Mouse (Mus musculus) midbrain, embryonic 13.5 days (tissue): ENCODE measurements around the gene Map3k20. TPM values are rescaled to one million over a fixed set of nuclear protein-coding genes. Genes with fewer than 3 reads are reported as not detected.

Experiments used
- ATAC-seq: fragments of 200-750 bp; cut with Nextera tagmentation; 2 replicates; pipeline ENCODE4 v1.8.0; 2017; ENCODE audit warnings: mild to moderate bottlenecking, moderate TSS enrichment, moderate library complexity
- H3K27ac ChIP-seq: fragments of 300-500 bp; sonication (generic); 2 replicates; pipeline ENCODE4 v1.5.1; 2015; ENCODE audit warnings: inconsistent platforms, mild to moderate bottlenecking, moderate library complexity
- H3K27me3 ChIP-seq: fragments of 300-500 bp; sonication (generic); 2 replicates; pipeline ENCODE4 v1.6.1; 2015; ENCODE audit warnings: mild to moderate bottlenecking, inconsistent platforms
- H3K36me3 ChIP-seq: fragments of 300-500 bp; sonication (generic); 2 replicates; pipeline ENCODE4 v1.6.1; 2015; ENCODE audit warnings: mild to moderate bottlenecking, inconsistent platforms
- H3K4me1 ChIP-seq: fragments of 300-500 bp; sonication (generic); replicated peaks from 2 replicates; pipeline ENCODE4 v1.6.1; 2015; ENCODE audit warnings: inconsistent platforms
- H3K4me2 ChIP-seq: fragments of 300-500 bp; sonication (generic); replicated peaks from 2 replicates; pipeline ENCODE4 v1.6.1; 2015; ENCODE audit warnings: moderate library complexity, mild to moderate bottlenecking, inconsistent platforms
- H3K4me3 ChIP-seq: fragments of 300-500 bp; sonication (generic); replicated peaks from 2 replicates; pipeline ENCODE4 v1.5.1; 2015; ENCODE audit warnings: mild to moderate bottlenecking, inconsistent platforms
- H3K9ac ChIP-seq: fragments of 300-500 bp; sonication (generic); replicated peaks from 2 replicates; pipeline ENCODE4 v1.6.1; 2015; ENCODE audit warnings: mild to moderate bottlenecking, inconsistent platforms
- H3K9me3 ChIP-seq: fragments of 300-500 bp; sonication (generic); 2 replicates; pipeline ENCODE4 v1.6.1; 2016; ENCODE audit warnings: mild to moderate bottlenecking, inconsistent platforms
- WGBS: fragments of 180-500 bp; shearing (Covaris S2); methylation state at CpG from one replicate; pipeline ENCODE4 v1.1.7; 2015; 5-methylcytosine and 5-hydroxymethylcytosine counted together
- polyA plus RNA-seq: library from polyadenylated mRNA; unstranded; fragments of >200 nt; fragmentation: Nextera tagmentation; extraction: Ambion mirVana; gene quantifications from 2 replicates; pipeline ENCODE4 v1.2.1, GENCODE M21; 2015

The Map3k20 gene
- polyA plus RNA-seq, 1 experiment from 2014 or later: 5.5 TPM

DNA sequence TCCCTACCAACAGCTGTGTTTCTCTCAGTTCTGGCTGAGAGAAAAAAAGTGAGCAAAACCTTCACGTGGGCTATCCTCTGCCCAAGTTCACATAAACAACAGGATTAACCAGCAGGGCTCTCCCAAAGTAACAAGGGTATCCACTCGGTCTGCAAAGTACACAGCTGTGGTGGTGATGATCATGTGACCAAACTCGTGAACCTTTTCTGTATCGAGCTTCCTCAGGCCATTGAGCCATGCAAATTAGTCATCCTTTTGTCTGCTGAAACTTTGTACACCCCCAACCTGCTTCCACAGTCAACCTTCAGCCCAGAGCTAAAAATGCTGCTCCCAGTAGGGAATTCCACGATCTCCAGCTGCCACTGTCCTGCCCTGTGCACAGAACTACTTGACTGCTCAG lies 161.2 kb downstream of the Map3k20 start:
- no peaks in the 10 kb centered on the region for H3K9me3 ChIP-seq
- WGBS: 28% methylated on average over 5 of the region's 5 CpGs
- H3K36me3 ChIP-seq: no peaks in the 10 kb centered on the region
- H3K4me1 ChIP-seq: no peaks in the 10 kb centered on the region; the same call in 1 of the 2 replicates
- no peak overlapping the region for H3K27ac ChIP-seq
- no peak overlapping the region for H3K4me2 ChIP-seq
- no peak overlapping the region for H3K4me3 ChIP-seq
- no peaks in the 10 kb centered on the region for H3K27me3 ChIP-seq
- no peak overlapping the region for H3K9ac ChIP-seq
- ATAC-seq: no peak

DNA sequence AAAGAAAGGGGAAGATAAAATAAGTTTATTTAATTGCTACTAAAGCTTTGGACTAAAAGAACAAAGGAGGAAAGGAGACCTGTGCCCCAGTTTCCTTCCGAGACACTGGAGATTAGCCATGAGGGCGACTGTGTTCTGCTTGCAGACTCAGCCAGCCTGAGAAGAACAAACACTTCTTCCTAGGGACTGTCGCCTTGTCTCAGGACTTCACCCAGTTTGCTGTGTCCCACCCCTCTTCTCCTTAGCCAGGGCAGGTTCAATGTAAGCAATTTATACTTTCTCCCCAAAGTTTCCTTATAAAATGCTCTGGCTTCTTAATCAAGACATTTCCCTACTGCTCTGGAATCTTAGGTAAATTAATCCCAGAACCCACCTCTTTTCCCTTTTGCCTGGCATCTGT lies 168.1 kb downstream of the Map3k20 start:
- Histone ChIP-seq H3K36me3 (no peaks in the 10 kb centered on the region), H3K27ac (no peak overlapping the region), H3K4me1 (no peaks in the 10 kb centered on the region; the same call in 1 of the 2 replicates), H3K27me3 (0 out of 2 replicates have a peak, but pooled peaks cover 3% of the 10 kb centered on the region), H3K9ac (no peak overlapping the region), H3K4me2 (no peak overlapping the region), H3K4me3 (no peak overlapping the region), H3K9me3 (no peaks in the 10 kb centered on the region)
- ATAC-seq: no peak
- WGBS: 37% methylated on average over 3 of the region's 3 CpGs

DNA sequence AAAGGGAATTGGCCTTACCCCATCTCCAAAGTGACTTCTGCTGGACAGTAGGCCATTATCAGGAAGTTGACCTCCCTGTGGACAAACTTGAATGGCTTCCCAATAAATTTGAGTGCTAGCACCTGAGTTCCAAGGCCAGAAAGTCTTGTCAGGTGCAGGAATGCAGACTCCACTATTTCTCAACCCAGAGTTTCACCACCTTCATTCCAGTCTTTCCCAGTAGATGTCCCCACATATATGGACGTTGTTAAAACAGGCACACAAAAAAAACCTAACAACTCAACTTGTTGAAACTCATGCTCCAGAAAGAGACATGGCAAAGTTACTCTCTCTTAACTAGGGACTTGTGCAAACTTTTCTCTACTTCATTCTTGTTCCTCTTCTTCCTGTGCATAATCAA lies 170.8 kb downstream of the Map3k20 start:
- Histone ChIP-seq H3K4me2 (no peak overlapping the region), H3K27me3 (0 out of 2 replicates have a peak, but pooled peaks cover 3% of the 10 kb centered on the region), H3K27ac (no peak overlapping the region), H3K36me3 (no peaks in the 10 kb centered on the region), H3K9ac (no peak overlapping the region), H3K9me3 (no peaks in the 10 kb centered on the region), H3K4me1 (no peaks in the 10 kb centered on the region; the same call in 1 of the 2 replicates), H3K4me3 (no peak overlapping the region)
- 65% methylated on average over 1 of the region's 1 CpGs for WGBS
- no peak for ATAC-seq

DNA sequence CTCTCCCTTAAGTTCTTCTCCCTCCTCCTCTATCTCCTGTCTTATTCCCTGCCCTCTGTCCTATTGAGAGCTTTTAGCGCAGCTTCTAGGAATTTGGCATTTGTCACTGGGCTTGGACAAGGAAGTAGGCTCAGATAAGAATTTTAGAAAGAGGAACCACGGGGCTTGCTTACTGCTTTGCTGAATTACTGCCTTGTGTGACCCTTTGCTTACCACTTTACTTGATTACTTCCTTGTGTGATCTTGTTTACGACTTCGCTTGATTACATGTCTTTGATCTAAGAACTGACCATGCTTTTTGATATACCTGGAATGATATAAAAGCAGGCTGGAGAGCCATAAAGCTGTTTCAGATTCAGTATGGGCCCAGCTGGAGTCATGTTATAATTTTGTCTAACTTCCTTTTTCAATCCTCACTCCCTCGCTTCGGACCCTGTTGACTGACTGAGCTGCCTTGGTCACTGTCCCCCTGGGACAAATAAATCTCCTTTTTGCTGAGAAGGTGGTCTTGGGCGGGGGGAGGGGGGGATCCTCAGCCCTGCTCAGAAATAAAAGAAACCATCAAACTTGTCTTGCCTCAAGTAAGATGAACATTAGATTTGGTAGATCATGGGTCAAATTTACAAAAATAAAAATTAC lies 179.1 kb downstream of the Map3k20 start:
- WGBS: 83% methylated on average over 7 of the region's 7 CpGs
- H3K4me3 ChIP-seq: no peak overlapping the region
- no peak overlapping the region for H3K9ac ChIP-seq
- H3K4me1 ChIP-seq: no peaks in the 10 kb centered on the region
- H3K27me3 ChIP-seq: no peaks in the 10 kb centered on the region
- no peaks in the 10 kb centered on the region for H3K36me3 ChIP-seq
- no peak overlapping the region for H3K4me2 ChIP-seq
- H3K27ac ChIP-seq: no peak overlapping the region
- no peaks in the 10 kb centered on the region for H3K9me3 ChIP-seq
- no peak for ATAC-seq

DNA sequence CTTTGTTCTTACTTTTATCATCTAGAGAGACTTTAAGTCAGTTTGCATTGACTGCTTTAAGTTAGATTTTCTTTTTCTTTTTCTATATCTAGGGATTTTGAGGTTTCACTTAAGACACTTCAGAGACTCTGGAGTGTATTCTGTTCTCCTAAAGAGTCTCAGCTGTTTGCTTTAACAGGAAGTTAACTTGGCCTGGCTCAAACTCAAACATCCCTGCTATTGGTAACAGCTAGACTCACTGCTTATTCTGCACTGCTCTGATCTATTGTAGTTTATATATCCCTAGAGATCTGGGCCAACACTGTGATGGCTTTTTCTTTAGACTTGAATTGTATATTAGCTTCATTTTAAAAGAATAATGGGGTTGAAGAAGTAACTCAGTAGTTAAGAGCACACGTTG lies 182.2 kb downstream of the Map3k20 start:
- Histone ChIP-seq H3K9ac (no peak overlapping the region), H3K4me2 (no peak overlapping the region), H3K27me3 (no peaks in the 10 kb centered on the region; the same call in none of the 2 replicates), H3K36me3 (no peaks in the 10 kb centered on the region), H3K9me3 (no peaks in the 10 kb centered on the region), H3K4me3 (no peak overlapping the region), H3K4me1 (no peaks in the 10 kb centered on the region), H3K27ac (no peak overlapping the region)
- ATAC-seq: no peak
- WGBS: 89% methylated on average over 1 of the region's 1 CpGs

DNA sequence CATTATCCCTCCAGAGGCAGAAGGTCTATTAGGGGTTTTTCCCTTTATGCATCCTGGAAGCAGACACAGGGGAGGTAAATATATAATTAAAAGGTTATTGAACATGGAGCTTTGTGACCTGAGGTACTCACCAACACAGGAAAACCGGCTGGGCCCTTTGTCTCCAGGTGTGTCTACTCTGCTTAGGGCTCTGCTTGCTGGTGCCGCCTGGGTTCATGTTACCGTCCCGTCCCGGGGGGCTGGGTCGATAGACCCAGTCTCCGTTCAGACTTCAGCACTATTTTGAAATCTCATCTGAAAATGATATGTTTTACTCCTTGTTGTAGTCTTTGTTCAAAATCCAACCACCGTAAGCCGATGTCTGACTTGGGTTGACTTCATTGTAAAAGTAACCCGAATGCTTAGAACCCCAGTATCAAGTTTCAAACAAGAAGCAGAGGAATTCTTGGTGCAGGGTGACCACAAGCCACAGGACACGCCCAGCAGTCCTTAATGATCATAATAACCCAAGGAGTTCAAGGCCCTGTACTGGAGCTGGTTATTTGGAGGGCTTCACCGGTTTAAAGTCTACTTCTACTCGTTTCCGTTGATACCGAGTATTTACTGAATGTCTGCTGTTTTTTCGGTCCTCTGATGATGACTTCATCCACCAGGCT lies 186.1 kb downstream of the Map3k20 start:
- Histone ChIP-seq H3K4me2 (no peak overlapping the region), H3K27ac (no peak overlapping the region), H3K27me3 (peaks cover 22% of the 10 kb centered on the region), H3K4me1 (peaks cover 11% of the 10 kb centered on the region), H3K9ac (no peak overlapping the region), H3K36me3 (no peaks in the 10 kb centered on the region), H3K4me3 (no peak overlapping the region), H3K9me3 (no peaks in the 10 kb centered on the region)
- ATAC-seq: no peak
- WGBS: 78% methylated on average over 16 of the region's 16 CpGs

DNA sequence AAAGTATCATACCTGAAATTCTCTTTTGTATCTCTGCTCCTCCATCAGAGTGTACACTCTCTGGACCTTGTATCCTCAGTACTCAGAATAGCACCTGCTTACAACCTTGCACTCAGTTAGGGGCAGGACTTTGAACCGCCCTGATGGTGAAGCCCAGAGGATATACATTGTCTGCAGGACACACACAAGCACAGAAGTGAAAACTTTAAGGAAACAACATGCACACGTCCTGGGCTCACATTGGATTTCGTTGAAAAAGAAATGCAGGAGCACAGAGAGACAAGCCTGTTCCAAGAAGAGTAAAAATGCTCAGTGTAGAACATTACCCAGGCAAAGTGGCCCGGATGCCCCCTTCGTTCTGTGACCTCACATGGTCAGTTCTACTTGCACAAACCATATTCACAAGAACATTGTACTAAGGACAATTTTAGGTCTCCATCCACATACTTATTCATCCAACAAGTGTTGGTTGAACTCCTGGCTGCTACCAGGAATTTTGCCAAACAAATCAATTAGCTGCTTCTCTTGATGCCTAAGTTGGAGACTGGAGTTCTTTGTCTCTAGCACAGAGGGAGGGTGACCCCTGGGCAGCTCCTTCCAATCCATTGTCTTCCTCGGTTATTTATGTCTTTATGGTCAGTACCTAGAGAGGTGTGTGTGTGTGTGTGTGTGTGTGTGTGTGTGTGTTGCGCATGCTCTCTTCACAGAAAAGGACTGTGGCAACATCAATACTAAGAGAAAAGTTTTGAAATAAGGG lies 189.3 kb downstream of the Map3k20 start:
- H3K4me2 ChIP-seq: peak overlapping the region; percentile 79; the same call in 1 of the 2 replicates
- WGBS: 19% methylated on average over 7 of the region's 7 CpGs
- no peak for ATAC-seq

DNA sequence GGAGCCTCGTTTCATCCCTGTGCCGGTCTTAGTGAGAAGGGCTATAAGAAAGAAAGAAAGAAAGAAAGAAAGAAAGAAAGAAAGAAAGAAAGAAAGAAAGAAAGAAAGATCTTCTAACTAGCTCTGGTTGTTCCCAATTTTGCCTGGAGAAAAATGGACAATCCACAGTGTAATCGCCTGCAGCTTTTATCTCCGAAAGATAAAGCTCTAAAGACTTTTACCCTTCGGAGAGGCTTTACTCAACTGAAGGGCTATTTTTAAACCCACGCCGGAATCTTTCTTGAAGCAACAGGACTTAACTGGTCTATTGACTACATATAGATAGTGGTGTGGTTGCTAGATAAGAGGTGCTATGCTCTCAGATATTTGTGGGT lies 190.0 kb downstream of the Map3k20 start:
- under 1% methylated on average over 7 of the region's 7 CpGs for WGBS

More for the DNA sequence above, 189.3 kb downstream of the Map3k20 start:
- peaks cover 22% of the 10 kb centered on the region for H3K27me3 ChIP-seq
- no peak overlapping the region for H3K27ac ChIP-seq
- no peak overlapping the region for H3K4me3 ChIP-seq
- no peak overlapping the region for H3K9ac ChIP-seq
- peaks cover 37% of the 10 kb centered on the region for H3K4me1 ChIP-seq
- no peaks in the 10 kb centered on the region for H3K36me3 ChIP-seq
- no peaks in the 10 kb centered on the region for H3K9me3 ChIP-seq

DNA sequence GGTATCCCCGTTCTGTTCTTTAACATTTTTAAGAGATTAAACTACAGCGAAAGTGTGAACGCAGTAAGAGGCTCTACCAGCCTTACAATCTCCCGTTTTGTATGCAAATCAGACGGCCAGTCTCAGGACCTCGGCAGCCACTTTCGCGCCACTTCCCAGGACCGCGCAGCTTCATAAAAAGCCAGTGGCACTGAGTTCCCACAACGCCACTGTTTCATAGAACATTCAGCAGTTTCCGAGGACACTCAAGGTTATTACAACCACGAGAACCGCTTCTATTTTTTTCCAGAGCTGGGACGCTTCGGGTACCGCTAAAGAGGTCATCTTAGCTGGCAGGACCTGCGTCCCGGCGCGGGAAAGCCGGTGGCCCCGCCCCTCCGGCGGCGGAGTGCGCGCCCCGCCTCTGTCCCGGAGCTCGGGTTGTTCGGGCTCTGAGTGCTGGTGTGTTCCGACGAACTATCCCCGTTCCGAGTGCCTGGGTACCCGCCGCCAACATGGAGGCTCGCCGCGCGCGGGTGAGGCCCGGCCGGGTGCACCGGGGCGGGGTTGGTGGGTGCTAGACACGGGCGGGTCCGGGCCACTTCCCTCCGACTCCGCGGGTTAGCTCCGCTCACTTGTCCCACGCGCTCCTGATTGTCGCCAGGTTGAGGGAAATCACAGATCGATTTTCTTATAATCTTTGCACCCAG lies 190.5 kb downstream of the Map3k20 start, which contains the start of gene Cdca7:
Gene Cdca7, plus strand, starts transcription at position 363 of the 689 bp plus-strand sequence.
- H3K27ac ChIP-seq: peak within 1 kb of the TSS; percentile 53
- WGBS: under 1% methylated on average over 58 of the region's 58 CpGs
- peak within 1 kb of the TSS; percentile 76 for H3K9ac ChIP-seq
- H3K36me3 ChIP-seq: 0 out of 2 replicates have a peak, but pooled peaks cover 3% of the 10 kb centered on the region
- H3K27me3 ChIP-seq: peaks cover 22% of the 10 kb centered on the region
- ATAC-seq: peak; percentile 90
- H3K4me1 ChIP-seq: peaks cover 37% of the 10 kb centered on the region
- H3K4me2 ChIP-seq: peak within 1 kb of the TSS; percentile 79
- peak within 1 kb of the TSS; percentile 85 for H3K4me3 ChIP-seq
- H3K9me3 ChIP-seq: no peaks in the 10 kb centered on the region

More for the DNA sequence above, 190.0 kb downstream of the Map3k20 start:
- Histone ChIP-seq H3K27me3 (peaks cover 22% of the 10 kb centered on the region), H3K9me3 (no peaks in the 10 kb centered on the region), H3K36me3 (0 out of 2 replicates have a peak, but pooled peaks cover 3% of the 10 kb centered on the region), H3K4me1 (peaks cover 37% of the 10 kb centered on the region), H3K4me2 (peak overlapping the region; percentile 79), H3K4me3 (peak overlapping the region; percentile 85), H3K27ac (no peak overlapping the region), H3K9ac (peak overlapping the region; percentile 76)
- ATAC-seq: no peak; the same call in 1 of the 2 replicates

DNA sequence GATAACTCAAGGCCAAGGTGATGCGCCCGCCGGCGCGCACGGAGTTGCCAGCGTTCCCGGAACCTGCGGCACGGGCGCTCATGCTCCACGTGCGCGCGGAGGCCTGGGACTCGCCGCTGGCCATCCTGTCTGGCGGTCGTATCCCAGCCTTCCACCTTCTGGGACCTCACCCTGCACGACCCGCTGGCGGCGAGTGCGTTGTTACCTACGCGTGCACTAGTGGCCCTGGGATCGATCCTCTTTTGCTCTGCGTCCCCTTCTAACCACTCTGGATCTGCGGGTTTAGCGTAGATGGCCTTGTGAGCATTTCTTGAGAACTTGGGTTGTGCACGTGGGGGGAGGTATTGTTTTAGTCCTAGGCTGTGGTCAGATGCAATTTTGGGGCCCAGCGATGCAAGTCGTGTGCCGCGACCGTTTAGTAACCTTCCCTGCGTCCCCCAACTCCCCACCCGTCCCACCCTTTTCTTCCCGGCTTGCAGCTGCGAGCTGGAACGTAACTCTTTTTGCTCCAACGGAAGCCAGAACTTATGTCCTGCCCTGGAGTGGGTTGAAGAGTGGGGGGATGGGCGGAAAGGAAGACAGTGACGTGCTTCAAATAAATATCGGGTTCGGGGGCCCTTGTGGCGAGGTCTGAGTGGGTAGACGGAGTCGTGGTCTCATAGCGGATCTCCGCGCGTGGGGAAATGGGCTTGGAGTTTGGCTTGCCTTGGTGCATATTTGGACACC lies 191.2 kb downstream of the Map3k20 start:
- peaks cover 22% of the 10 kb centered on the region for H3K27me3 ChIP-seq
- H3K4me2 ChIP-seq: peak overlapping the region; percentile 79
- no peaks in the 10 kb centered on the region for H3K9me3 ChIP-seq
- peak overlapping the region; percentile 76 for H3K9ac ChIP-seq
- peaks cover 37% of the 10 kb centered on the region for H3K4me1 ChIP-seq
- H3K4me3 ChIP-seq: peak overlapping the region; percentile 85
- H3K36me3 ChIP-seq: 0 out of 2 replicates have a peak, but pooled peaks cover 3% of the 10 kb centered on the region
- peak; percentile 80 for ATAC-seq
- under 1% methylated on average over 53 of the region's 53 CpGs for WGBS
- peak overlapping the region; percentile 53 for H3K27ac ChIP-seq

DNA sequence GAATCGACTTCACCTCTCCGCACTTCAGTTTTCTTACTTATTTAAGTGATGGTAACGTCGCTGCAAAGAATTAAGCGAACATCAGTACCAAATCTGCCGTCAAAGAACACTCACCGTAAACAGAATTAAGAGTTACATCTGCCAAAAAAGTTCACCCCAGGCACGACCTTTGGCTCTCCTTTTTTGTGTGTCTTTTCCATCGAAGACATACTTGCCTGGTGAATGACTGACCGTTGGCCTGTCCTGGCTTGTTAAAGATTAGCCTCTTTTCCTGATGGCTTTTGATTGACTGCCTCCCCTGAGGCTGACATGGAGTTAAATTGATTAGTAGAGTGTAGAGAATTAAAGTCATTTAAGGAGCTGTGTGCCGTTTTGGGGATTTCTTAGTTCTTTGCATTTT lies 191.8 kb downstream of the Map3k20 start:
- Histone ChIP-seq H3K4me2 (peak overlapping the region; percentile 79), H3K4me1 (peaks cover 37% of the 10 kb centered on the region), H3K27me3 (peaks cover 22% of the 10 kb centered on the region), H3K4me3 (peak overlapping the region; percentile 85), H3K27ac (no peak overlapping the region), H3K9ac (peak overlapping the region; percentile 76), H3K9me3 (no peaks in the 10 kb centered on the region), H3K36me3 (peaks cover 7% of the 10 kb centered on the region; the same call in 1 of the 2 replicates)
- WGBS: 3% methylated on average over 11 of the region's 11 CpGs
- no peak for ATAC-seq
